Mouse (Mus musculus): ENCODE measurements around the gene Map3k7cl. TPM values are rescaled to one million over a fixed set of nuclear protein-coding genes. Genes with fewer than 3 reads are reported as not detected.

Gene Map3k7cl
- total and polyA plus RNA-seq, 3 experiments, result 0.08 TPM; not detected in 2

DNA sequence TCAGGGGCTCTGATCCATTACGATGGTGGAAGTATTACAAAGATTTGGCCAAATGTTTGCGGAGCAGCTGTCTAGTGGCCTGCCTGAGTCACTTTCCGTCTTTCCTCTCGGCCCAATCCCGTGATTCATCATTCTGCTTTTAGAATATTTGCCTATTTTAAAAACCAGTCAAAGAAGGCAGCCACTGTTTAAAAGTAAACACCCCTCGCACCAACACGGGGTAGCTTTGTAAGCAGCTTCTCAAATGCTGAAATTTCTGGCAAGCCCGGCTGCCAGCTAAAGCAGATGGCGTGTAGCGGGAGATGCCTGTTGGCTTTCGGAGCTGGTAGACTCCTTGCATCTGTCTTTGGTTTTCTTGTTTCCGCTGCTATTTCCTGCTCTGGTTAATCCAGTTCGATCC, 14.4 kb downstream of the Map3k7cl start:
- in situ Hi-C loops (cut with MboI; ENCODE audit: low pct_ligation_motif_present, low pct_unique_long_range_greater_than_20kb, low sequenced_read_pairs), result no loop called here
- no peak for DNase-seq (ENCODE audit: extremely low read depth)
- Histone ChIP-seq H3K9ac (ENCODE audit: insufficient read depth, low read depth) (no peak overlapping the region), H3K4me1 (ENCODE audit: control insufficient read depth in 1 of 2, insufficient read depth in 2 of 2) (peaks cover 5 to 7% of the 10 kb centered on the region in 2 experiments), H3K27ac (ENCODE audit: insufficient read depth, low read depth) (no peak overlapping the region), H3K27me3 (replicated peaks) (no peaks in the 10 kb centered on the region), H3K4me2 (ENCODE audit: insufficient read depth, low read depth, poor library complexity, severe bottlenecking) (no peak overlapping the region), H3K9me3 (replicated peaks; ENCODE audit: low read length) (no peaks in the 10 kb centered on the region), H3K79me2 (replicated peaks; ENCODE audit: control insufficient read depth, extremely low read depth, insufficient read depth, poor library complexity, severe bottlenecking) (no peaks in the 10 kb centered on the region), H3K36me3 (replicated peaks in 1 of 2; ENCODE audit: control insufficient read depth in 1 of 2, insufficient read depth in 1 of 2, low read length in 1 of 2) (no peaks in the 10 kb centered on the region), H3K4me3 (replicated peaks in 1 of 3; ENCODE audit: low read depth in 2 of 3, low read length in 2 of 3, poor library complexity in 1 of 3) (no peak overlapping the region)
- no peak for TF ChIP-seq CTCF (conservative IDR thresholded peaks at IDR 0.05 in 1 of 2, IDR thresholded peaks at IDR 0.05 in 1 of 2; ENCODE audit: low read depth in 2 of 2, low read length in 2 of 2)
- dilution Hi-C loops (cut with MboI; ENCODE audit: extremely low pct_ligation_motif_present, extremely low pct_unique_long_range_greater_than_20kb, low sequenced_read_pairs), result no loop called here

DNA sequence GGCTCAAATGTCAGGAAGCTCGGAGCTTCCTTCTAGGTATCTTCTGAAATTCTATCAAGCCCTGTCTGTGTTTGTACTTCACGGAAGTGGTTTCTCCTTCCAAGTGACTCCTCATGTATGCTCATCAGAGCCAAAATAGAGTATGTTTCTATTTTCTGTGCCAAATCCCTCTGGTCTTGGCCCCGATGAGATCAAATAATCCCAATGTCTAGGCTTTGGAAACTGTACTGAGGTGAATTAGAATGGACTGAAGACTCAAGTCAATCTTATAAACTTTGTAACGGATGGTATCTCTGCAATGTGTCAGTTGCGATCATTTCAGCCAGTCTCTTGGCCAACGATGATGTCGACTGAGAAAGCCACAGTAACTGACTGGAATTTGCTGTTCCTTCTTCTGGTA, 15.1 kb downstream of the Map3k7cl start:
- Histone ChIP-seq H3K4me1 (ENCODE audit: control insufficient read depth in 1 of 2, insufficient read depth in 2 of 2) (peaks cover 4 to 5% of the 10 kb centered on the region in 2 experiments), H3K4me3 (replicated peaks in 1 of 3; ENCODE audit: low read depth in 2 of 3, low read length in 2 of 3, poor library complexity in 1 of 3) (no peak overlapping the region), H3K27ac (ENCODE audit: insufficient read depth, low read depth) (no peak overlapping the region), H3K27me3 (replicated peaks) (no peaks in the 10 kb centered on the region), H3K9me3 (replicated peaks; ENCODE audit: low read length) (no peaks in the 10 kb centered on the region), H3K9ac (ENCODE audit: insufficient read depth, low read depth) (no peak overlapping the region), H3K79me2 (replicated peaks; ENCODE audit: control insufficient read depth, extremely low read depth, insufficient read depth, poor library complexity, severe bottlenecking) (no peaks in the 10 kb centered on the region), H3K4me2 (ENCODE audit: insufficient read depth, low read depth, poor library complexity, severe bottlenecking) (no peak overlapping the region), H3K36me3 (replicated peaks in 1 of 2; ENCODE audit: control insufficient read depth in 1 of 2, insufficient read depth in 1 of 2, low read length in 1 of 2) (no peaks in the 10 kb centered on the region)
- dilution Hi-C loops (cut with MboI; ENCODE audit: extremely low pct_ligation_motif_present, extremely low pct_unique_long_range_greater_than_20kb, low sequenced_read_pairs), result no loop called here
- no peak for DNase-seq (ENCODE audit: extremely low read depth)
- TF ChIP-seq CHD2 (IDR thresholded peaks at IDR 0.05; ENCODE audit: low read length), result no peak
- TF ChIP-seq E2F4 (IDR thresholded peaks at IDR 0.05; ENCODE audit: insufficient replicate concordance, low read depth, low read length), result no peak
- TF ChIP-seq UBTF (IDR thresholded peaks at IDR 0.05; ENCODE audit: low read depth, low read length), result no peak
- no peak for TF ChIP-seq MYC (IDR thresholded peaks at IDR 0.05; ENCODE audit: low read depth, low read length)
- TF ChIP-seq ZC3H11A (IDR thresholded peaks at IDR 0.05; ENCODE audit: low read depth, low read length), result no peak
- TF ChIP-seq CHD1 (IDR thresholded peaks at IDR 0.05; ENCODE audit: low read depth, low read length), result no peak
- no peak for TF ChIP-seq IRF4 (IDR thresholded peaks at IDR 0.05; ENCODE audit: low read depth, low read length)
- TF ChIP-seq ZMIZ1 (IDR thresholded peaks at IDR 0.05; ENCODE audit: low read depth, low read length), result no peak
- in situ Hi-C loops (cut with MboI; ENCODE audit: low pct_ligation_motif_present, low pct_unique_long_range_greater_than_20kb, low sequenced_read_pairs), result no loop called here

- Histone ChIP-seq H3K79me2 (replicated peaks; ENCODE audit: control insufficient read depth, extremely low read depth, insufficient read depth, poor library complexity, severe bottlenecking) (no peaks in the 10 kb centered on the region), H3K9me3 (replicated peaks; ENCODE audit: low read length) (no peaks in the 10 kb centered on the region), H3K27ac (ENCODE audit: insufficient read depth, low read depth) (no peak overlapping the region), H3K4me3 (replicated peaks in 1 of 3; ENCODE audit: low read depth in 2 of 3, low read length in 2 of 3, poor library complexity in 1 of 3) (no peak overlapping the region), H3K9ac (ENCODE audit: insufficient read depth, low read depth) (no peak overlapping the region), H3K4me2 (ENCODE audit: insufficient read depth, low read depth, poor library complexity, severe bottlenecking) (no peak overlapping the region), H3K4me1 (ENCODE audit: control insufficient read depth in 1 of 2, insufficient read depth in 2 of 2) (peaks cover under 1 to 2% of the 10 kb centered on the region in 2 experiments), H3K27me3 (replicated peaks) (no peaks in the 10 kb centered on the region), H3K36me3 (replicated peaks in 1 of 2; ENCODE audit: control insufficient read depth in 1 of 2, insufficient read depth in 1 of 2, low read length in 1 of 2) (no peaks in the 10 kb centered on the region)
- no peak for DNase-seq (ENCODE audit: extremely low read depth)
- in situ Hi-C loops (cut with MboI; ENCODE audit: low pct_ligation_motif_present, low pct_unique_long_range_greater_than_20kb, low sequenced_read_pairs), result no loop called here
- TF ChIP-seq USF2 (conservative IDR thresholded peaks at IDR 0.05; ENCODE audit: low read depth, low read length) (no peak), ZC3H11A (IDR thresholded peaks at IDR 0.05; ENCODE audit: low read depth, low read length) (no peak), PAX5 (IDR thresholded peaks at IDR 0.05; ENCODE audit: low read length) (no peak), MXI1 (IDR thresholded peaks at IDR 0.05; ENCODE audit: low read depth, low read length) (no peak), MAFK (IDR thresholded peaks at IDR 0.05; ENCODE audit: insufficient replicate concordance, low read length) (no peak), GABPA (IDR thresholded peaks at IDR 0.05; ENCODE audit: insufficient replicate concordance, low read depth, low read length) (no peak), NRF1 (IDR thresholded peaks at IDR 0.05; ENCODE audit: low read depth, low read length) (no peak), ZMIZ1 (IDR thresholded peaks at IDR 0.05; ENCODE audit: low read depth, low read length) (no peak), POLR2A (IDR thresholded peaks at IDR 0.05; ENCODE audit: low read depth, low read length) (no peak), KAT2A (IDR thresholded peaks at IDR 0.05; ENCODE audit: insufficient replicate concordance, low read length) (no peak), MYC (IDR thresholded peaks at IDR 0.05; ENCODE audit: low read depth, low read length) (no peak), CHD2 (IDR thresholded peaks at IDR 0.05; ENCODE audit: low read length) (no peak)
- dilution Hi-C loops (cut with MboI; ENCODE audit: extremely low pct_ligation_motif_present, extremely low pct_unique_long_range_greater_than_20kb, low sequenced_read_pairs), result no loop called here
Observed at GRCm38 (mm10) chr16:87569576-87570105, 16.5 kb downstream of the Map3k7cl start.
